Mouse (Mus musculus) kidney, embryonic 14.5 days (tissue): ENCODE measurements around the gene Prpf8. TPM values are rescaled to one million over a fixed set of nuclear protein-coding genes. Genes with fewer than 3 reads are reported as not detected.

Experiments
- ATAC-seq: fragments of 200-750 bp; cut with Nextera tagmentation; 2 replicates; pipeline ENCODE4 v1.8.0; 2017; ENCODE audit warnings: moderate number of reproducible peaks, mild to moderate bottlenecking, moderate TSS enrichment, moderate library complexity; ENCODE audit not compliant: low FRiP score, low TSS enrichment
- H3K27ac ChIP-seq: fragments of 300-500 bp; sonication (generic); 2 replicates; pipeline ENCODE4 v1.5.1; 2014; ENCODE audit warnings: low read depth, mild to moderate bottlenecking, low read length, moderate library complexity, mixed read lengths
- H3K27me3 ChIP-seq: fragments of 300-500 bp; sonication (generic); 2 replicates; pipeline ENCODE4 v1.6.1; 2014; ENCODE audit warnings: mild to moderate bottlenecking, low read length; ENCODE audit not compliant: control insufficient read depth, insufficient read depth
- H3K36me3 ChIP-seq: fragments of 300-500 bp; sonication (generic); 2 replicates; pipeline ENCODE4 v1.6.1; 2014; ENCODE audit warnings: low read length, mixed read lengths; ENCODE audit not compliant: control insufficient read depth, insufficient read depth
- H3K4me1 ChIP-seq: fragments of 300-500 bp; sonication (generic); 2 replicates; pipeline ENCODE4 v1.6.1; 2014; ENCODE audit warnings: low read length, mixed read lengths; ENCODE audit not compliant: control insufficient read depth, insufficient read depth
- H3K4me2 ChIP-seq: fragments of 300-500 bp; sonication (generic); replicated peaks from 2 replicates; pipeline ENCODE4 v1.6.1; 2014; ENCODE audit warnings: low read depth, mild to moderate bottlenecking, low read length
- H3K4me3 ChIP-seq: fragments of 300-500 bp; sonication (generic); 2 replicates; pipeline ENCODE4 v1.5.1; 2014; ENCODE audit warnings: mild to moderate bottlenecking, low read length
- H3K9ac ChIP-seq: fragments of 300-500 bp; sonication (generic); 2 replicates; pipeline ENCODE4 v1.6.1; 2014; ENCODE audit warnings: low read depth, mild to moderate bottlenecking, low read length, moderate library complexity
- H3K9me3 ChIP-seq: fragments of 300-500 bp; sonication (generic); 2 replicates; pipeline ENCODE4 v1.6.1; 2016; ENCODE audit warnings: low read length; ENCODE audit not compliant: control insufficient read depth
- WGBS: fragments of 180-500 bp; shearing (Covaris S2); extraction: QIAGEN DNeasy Blood & Tissue Kit; methylation state at CpG from one replicate; pipeline ENCODE4 v1.1.7; 2014; 5-methylcytosine and 5-hydroxymethylcytosine counted together
- polyA plus RNA-seq: library from polyadenylated mRNA; unstranded; fragments of >200 nt; fragmentation: Nextera tagmentation; extraction: Ambion mirVana; gene quantifications from 2 replicates; pipeline ENCODE4 v1.2.1, GENCODE M21; 2014

The Prpf8 gene
- polyA plus RNA-seq, 1 experiment from 2014 or later: 103 TPM

DNA sequence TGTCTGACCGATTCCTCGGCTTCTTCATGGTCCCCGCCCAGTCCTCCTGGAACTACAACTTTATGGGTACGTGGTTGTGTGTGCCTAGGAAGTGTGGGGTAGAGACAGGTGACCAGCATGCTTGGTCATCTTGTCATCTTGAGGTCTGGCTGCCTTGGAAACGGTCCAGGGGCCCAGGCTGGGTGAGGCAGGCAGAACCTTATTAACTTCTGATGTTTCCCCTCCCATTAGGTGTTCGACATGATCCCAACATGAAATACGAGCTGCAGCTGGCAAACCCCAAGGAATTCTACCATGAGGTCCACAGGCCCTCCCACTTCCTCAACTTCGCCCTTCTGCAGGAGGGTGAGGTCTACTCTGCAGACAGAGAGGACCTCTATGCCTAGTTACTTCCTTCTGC lies 22.3 kb downstream of the Prpf8 start:
- ATAC-seq: no peak
- 51% methylated on average over 8 of the region's 8 CpGs for WGBS
- Histone ChIP-seq H3K36me3 (peaks cover 56% of the 10 kb centered on the region), H3K27ac (no peak overlapping the region), H3K4me3 (no peak overlapping the region), H3K9ac (no peak overlapping the region), H3K27me3 (no peaks in the 10 kb centered on the region), H3K4me2 (no peak overlapping the region), H3K9me3 (no peaks in the 10 kb centered on the region), H3K4me1 (peaks cover 20% of the 10 kb centered on the region)

GRCm38 (mm10) chr11:75509741-75510626 lies 23.4 kb downstream of the Prpf8 start, which contains the start of gene Rilp:
TSS of gene Rilp (plus strand) at chr11:75510094.
- ATAC-seq: peak; percentile 81
- Histone ChIP-seq H3K4me2 (peak within 1 kb of the TSS; percentile 97), H3K9ac (peak within 1 kb of the TSS; percentile 66), H3K27ac (peak within 1 kb of the TSS; percentile 69), H3K4me3 (peak within 1 kb of the TSS; percentile 50), H3K27me3 (no peaks in the 10 kb centered on the region), H3K36me3 (peaks cover 45% of the 10 kb centered on the region), H3K4me1 (peaks cover 20% of the 10 kb centered on the region), H3K9me3 (no peaks in the 10 kb centered on the region)
- WGBS: 1% methylated on average over 43 of the region's 43 CpGs

DNA sequence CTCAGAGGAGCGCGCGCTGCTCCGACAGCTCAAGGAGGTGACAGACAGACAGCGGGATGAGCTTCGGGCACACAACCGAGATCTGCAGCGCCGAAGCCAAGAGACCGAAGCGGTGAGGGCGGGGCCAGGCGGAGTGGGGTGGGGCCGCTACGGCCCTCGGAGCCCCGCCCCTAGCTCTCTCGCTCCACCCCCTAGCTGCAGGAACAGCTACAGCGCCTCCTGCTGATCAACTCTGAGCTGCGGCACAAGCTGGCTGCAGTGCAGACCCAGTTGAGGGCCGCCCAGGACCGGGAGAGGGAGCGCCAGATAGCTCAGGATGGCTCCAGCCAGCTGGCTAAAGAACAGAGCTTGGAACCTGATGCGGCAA lies 24.0 kb downstream of the Prpf8 start:
- Histone ChIP-seq H3K4me2 (peak overlapping the region; percentile 97), H3K9me3 (no peaks in the 10 kb centered on the region), H3K27ac (peak overlapping the region; percentile 69), H3K27me3 (no peaks in the 10 kb centered on the region), H3K4me3 (peak overlapping the region; percentile 50), H3K9ac (peak overlapping the region; percentile 66), H3K36me3 (peaks cover 39% of the 10 kb centered on the region), H3K4me1 (peaks cover 20% of the 10 kb centered on the region)
- ATAC-seq: peak; percentile 87
- under 1% methylated on average over 24 of the region's 24 CpGs for WGBS

DNA sequence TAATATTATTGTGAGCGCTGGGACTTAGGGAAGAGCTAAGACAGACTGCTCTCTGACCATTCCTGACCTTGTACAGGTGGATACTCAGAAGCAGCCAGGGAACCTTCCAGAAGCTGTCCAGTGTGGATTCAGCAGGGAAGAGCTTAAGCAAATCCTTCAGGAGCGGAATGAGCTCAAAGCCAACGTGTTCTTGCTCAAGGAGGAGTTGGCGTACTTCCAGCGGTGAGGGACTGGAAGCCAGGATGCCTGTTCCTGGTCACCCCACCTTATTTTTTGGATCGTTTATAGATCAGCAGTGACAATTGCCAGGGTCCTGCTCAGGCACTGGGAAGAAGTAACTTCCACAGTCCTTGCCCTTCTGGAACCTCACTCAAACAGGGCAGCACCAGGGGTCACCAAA lies 24.6 kb downstream of the Prpf8 start:
- Histone ChIP-seq H3K4me3 (no peak overlapping the region), H3K9ac (no peak overlapping the region), H3K9me3 (no peaks in the 10 kb centered on the region), H3K36me3 (peaks cover 33% of the 10 kb centered on the region), H3K27me3 (no peaks in the 10 kb centered on the region), H3K4me1 (peaks cover 20% of the 10 kb centered on the region), H3K27ac (no peak overlapping the region), H3K4me2 (no peak overlapping the region)
- no peak for ATAC-seq
- 86% methylated on average over 6 of the region's 6 CpGs for WGBS

GRCm38 (mm10) chr11:75512301-75513018 lies 25.8 kb downstream of the Prpf8 start:
- no peak for ATAC-seq
- no peak overlapping the region for H3K4me2 ChIP-seq

DNA sequence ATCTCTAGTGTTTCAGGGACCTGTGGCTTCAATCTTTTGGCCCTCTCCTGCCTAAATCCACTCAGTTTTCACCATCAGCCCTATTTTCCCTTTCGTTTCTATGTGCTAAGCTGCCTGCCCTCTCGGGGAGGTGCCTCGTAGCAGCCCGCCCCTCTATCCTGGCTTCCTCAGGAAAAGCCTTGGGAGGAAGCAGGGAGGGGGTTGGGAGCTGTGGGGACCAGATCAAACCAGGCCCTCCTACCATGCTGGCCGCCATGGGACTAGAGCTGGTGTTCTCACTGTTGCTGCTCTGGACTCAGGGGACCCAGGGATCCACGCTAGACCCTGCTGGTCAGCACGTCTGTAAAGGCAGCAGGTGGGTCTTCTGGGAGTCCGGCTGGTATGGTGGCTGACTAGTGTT lies 26.7 kb downstream of the Prpf8 start, which contains the start of gene Scarf1:
Gene Scarf1, plus strand, starts transcription at position 205 of the 400 bp plus-strand sequence.
- Histone ChIP-seq H3K27me3 (no peaks in the 10 kb centered on the region), H3K4me3 (peak within 1 kb of the TSS; percentile 17; the same call in 1 of the 2 replicates), H3K27ac (no peak within 1 kb of the TSS; the same call in 1 of the 2 replicates), H3K9ac (0 out of 2 replicates have a peak within 1 kb of the TSS, but pooled peaks have one; percentile 12), H3K4me2 (peak within 1 kb of the TSS; percentile 26), H3K9me3 (no peaks in the 10 kb centered on the region), H3K36me3 (peaks cover 13% of the 10 kb centered on the region), H3K4me1 (peaks cover 19% of the 10 kb centered on the region)
- no peak for ATAC-seq
- WGBS: 42% methylated on average over 8 of the region's 8 CpGs

More at GRCm38 (mm10) chr11:75512301-75513018, 25.8 kb downstream of the Prpf8 start:
- Histone ChIP-seq H3K36me3 (peaks cover 22% of the 10 kb centered on the region), H3K4me3 (no peak overlapping the region), H3K4me1 (peaks cover 20% of the 10 kb centered on the region), H3K27me3 (no peaks in the 10 kb centered on the region), H3K9ac (no peak overlapping the region), H3K27ac (no peak overlapping the region), H3K9me3 (no peaks in the 10 kb centered on the region)
- WGBS: 78% methylated on average over 9 of the region's 9 CpGs

- H3K4me2 ChIP-seq: no peak overlapping the region
- peaks cover under 1% of the 10 kb centered on the region; the same call in 1 of the 2 replicates for H3K4me1 ChIP-seq
- H3K36me3 ChIP-seq: no peaks in the 10 kb centered on the region
- H3K9ac ChIP-seq: no peak overlapping the region
- H3K27ac ChIP-seq: no peak overlapping the region
- H3K4me3 ChIP-seq: no peak overlapping the region
- WGBS: 94% methylated on average over 25 of the region's 25 CpGs
- no peak for ATAC-seq
- H3K9me3 ChIP-seq: no peaks in the 10 kb centered on the region
- no peaks in the 10 kb centered on the region for H3K27me3 ChIP-seq
These were observed 28.6 kb downstream of the Prpf8 start for GRCm38 (mm10) chr11:75515186-75515585.

GRCm38 (mm10) chr11:75519834-75520633 lies 33.4 kb downstream of the Prpf8 start:
- Histone ChIP-seq H3K27ac (no peak overlapping the region), H3K4me3 (no peak overlapping the region), H3K27me3 (no peaks in the 10 kb centered on the region), H3K4me2 (no peak overlapping the region), H3K4me1 (no peaks in the 10 kb centered on the region), H3K9ac (no peak overlapping the region), H3K36me3 (no peaks in the 10 kb centered on the region), H3K9me3 (no peaks in the 10 kb centered on the region)
- ATAC-seq: no peak
- WGBS: 73% methylated on average over 15 of the region's 15 CpGs
